ENCODE assay signal across 8 mouse cellular contexts in the genomic region with DNA sequence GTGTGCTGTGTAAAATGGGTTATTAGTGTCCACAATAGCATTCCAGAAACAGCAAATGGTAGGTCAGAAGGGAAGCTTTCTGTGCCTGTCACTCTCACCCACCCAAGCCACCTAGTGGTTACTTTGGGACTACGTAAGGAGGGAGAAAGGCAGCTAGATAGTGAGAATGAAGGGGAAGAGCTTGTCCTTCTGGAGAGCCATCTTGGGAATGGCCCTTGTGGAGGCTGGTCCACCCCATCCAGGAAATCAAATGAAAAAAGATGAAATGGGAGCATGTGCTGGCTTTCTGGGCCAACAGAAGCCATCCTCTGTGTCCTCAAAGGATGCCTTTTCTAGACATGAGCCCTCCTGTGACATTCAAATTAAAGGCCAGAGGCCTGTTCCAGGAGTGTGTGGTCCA. TPM values are rescaled to one million over a fixed set of nuclear protein-coding genes. Genes with fewer than 3 reads are reported as not detected.
DNase-seq lines count a peak whose midpoint lies in the region; ATAC-seq lines count a peak whose summit lies in the region.

No protein-coding gene starts in this region.

- 25% methylated on average over 1 of the region's 1 CpGs for WGBS in heart, embryonic 11.5 days (ENCODE audit: insufficient replicate concordance)

- intact Hi-C loops in left cerebral cortex, postnatal 4 days (cut with DNase I), result no loop called here

- ATAC-seq in heart, embryonic 11.5 days (replicated peaks; ENCODE audit: insufficient number of reproducible peaks, low FRiP score, low TSS enrichment), result no peak

- H3K9ac ChIP-seq in heart, embryonic 11.5 days (ENCODE audit: low read depth, low read length), result peak overlapping the region; percentile 91

- peaks cover 14% of the 10 kb centered on the region; the same call in 1 of the 2 replicates for H3K4me1 ChIP-seq in heart, embryonic 11.5 days (ENCODE audit: control insufficient read depth, insufficient read depth, low read length)

- H3K4me2 ChIP-seq in heart, embryonic 11.5 days, result peak overlapping the region; percentile 94

- peak overlapping the region; percentile 99 for H3K27ac ChIP-seq in heart, embryonic 11.5 days (ENCODE audit: low read depth, low read length)

- peak overlapping the region; percentile 69 for H3K4me3 ChIP-seq in heart, embryonic 11.5 days (ENCODE audit: low read depth, low read length)

- H3K36me3 ChIP-seq in heart, embryonic 11.5 days (ENCODE audit: control insufficient read depth, insufficient read depth, low read length), result peaks cover 10% of the 10 kb centered on the region

- peak; percentile 92 for DNase-seq in heart, adult 11 months
- no peak for DNase-seq in heart, adult 9 months (ENCODE audit: low spot score in 2 of 2)
- DNase-seq in brain, adult 2 months (ENCODE audit: low read depth, low spot score), result peak; percentile 76
- peak; percentile 54 for DNase-seq in liver
- DNase-seq in neural tube, embryonic 10.5 days (ENCODE audit: extremely low spot score, low spot score), result peak; percentile 39
- no peak for DNase-seq in left cerebral cortex, postnatal 4 days
- DNase-seq in layer of hippocampus, postnatal 14 days (ENCODE audit: low spot score in 2 of 2), result no peak

- H3K27me3 ChIP-seq in heart, embryonic 11.5 days (ENCODE audit: control insufficient read depth, insufficient read depth, low read length), result no peaks in the 10 kb centered on the region

- 0 out of 2 replicates have a peak, but pooled peaks cover 3% of the 10 kb centered on the region for H3K9me3 ChIP-seq in heart, embryonic 11.5 days (replicated peaks; ENCODE audit: control insufficient read depth, low read length)

RNA-seq across cellular contexts. Expression of a gene that starts 0.5 kb away (rescaled TPM):
- 165 and 212 TPM in 2 replicates for polyA plus RNA-seq in heart, embryonic 11.5 days (2014; fragmentation: Nextera tagmentation; extraction: Ambion mirVana)
- 100 to 1,000 TPM; 175 to 189 TPM for total RNA-seq in left cerebral cortex, postnatal 4 days (2021)
- total RNA-seq in layer of hippocampus, postnatal 14 days (2021), result 100 to 1,000 TPM; 116 to 134 TPM

RNA-seq across cellular contexts. Expression of a gene that starts 0.6 kb away (rescaled TPM):
- not detected in 2 replicates for polyA plus RNA-seq in heart, embryonic 11.5 days (2014; fragmentation: Nextera tagmentation; extraction: Ambion mirVana)
- 10 to 100 TPM in 1 of 2 experiments, not detected in 1; 21.0 TPM for total RNA-seq in left cerebral cortex, postnatal 4 days (2021)
- 10 to 100 TPM; 12.6 to 19.9 TPM for total RNA-seq in layer of hippocampus, postnatal 14 days (2021)

RNA-seq across cellular contexts. Expression of a gene that starts 16.7 kb away (rescaled TPM):
- polyA plus RNA-seq in heart, embryonic 11.5 days (2014; fragmentation: Nextera tagmentation; extraction: Ambion mirVana), result 38.0 and 42.9 TPM in 2 replicates
- 10 to 100 TPM; 45.1 to 47.6 TPM for total RNA-seq in left cerebral cortex, postnatal 4 days (2021)
- total RNA-seq in layer of hippocampus, postnatal 14 days (2021), result 10 to 100 TPM; 63.9 to 69.0 TPM

RNA-seq across cellular contexts. Expression of a gene that starts 23.8 kb away (rescaled TPM):
- 108 and 113 TPM in 2 replicates for polyA plus RNA-seq in heart, embryonic 11.5 days (2014; fragmentation: Nextera tagmentation; extraction: Ambion mirVana)
- total RNA-seq in left cerebral cortex, postnatal 4 days (2021), result 10 to 100 TPM; 54.7 to 62.7 TPM
- 10 to 100 TPM; 77.4 to 79.9 TPM for total RNA-seq in layer of hippocampus, postnatal 14 days (2021)

Comparison
In these comparisons a context has a peak if more than half of its experiments do, and no peak if none do; other contexts are left out.
1. DNase-seq: peak in heart, adult 11 months (single experiment), brain, adult 2 months (single experiment), liver (single experiment) and neural tube, embryonic 10.5 days (single experiment); none in heart, adult 9 months (0 of 2), left cerebral cortex, postnatal 4 days (single experiment) and layer of hippocampus, postnatal 14 days (0 of 2).